9 mouse cellular contexts compared by ENCODE assay signal in genomic region chr19:6498350-6499131, GRCm38 (mm10). TPM values are rescaled to one million over a fixed set of nuclear protein-coding genes. Genes with fewer than 3 reads are reported as not detected.
A peak's percentile ranks its signal among the peaks of the same experiment; 100 is the strongest.
DNase-seq lines count a peak whose midpoint lies in the region; ATAC-seq lines count a peak whose summit lies in the region.
"Had no signal": no experiment of that assay in that cellular context is flagged by ENCODE, and none has a peak within 500 bp of the region (broad histone marks: within the 10 kb centered on the region; RNA-seq: fewer than 3 reads in every experiment).

No protein-coding gene starts in this region.

- ATAC-seq in heart, embryonic 15.5 days (replicated peaks; ENCODE audit: insufficient number of reproducible peaks, insufficient read depth, low FRiP score, low read depth), result no peak
- no peak for ATAC-seq in hindbrain, embryonic 11.5 days (ENCODE audit: low FRiP score)
- ATAC-seq in midbrain, embryonic 11.5 days (ENCODE audit: low FRiP score), result no peak

- no peak for DNase-seq in heart, adult 9 months (ENCODE audit: low spot score in 2 of 2)
- DNase-seq in cerebellum, postnatal 14 days, result peak; percentile 69 to 70
- DNase-seq in hindbrain, embryonic 11.5 days (ENCODE audit: low spot score), result no peak
- peak; percentile 90 for DNase-seq in midbrain, embryonic 11.5 days (ENCODE audit: low spot score, missing footprints)
- no peak for DNase-seq in spleen, postnatal 14 days (ENCODE audit: low spot score in 2 of 2)
- no peak for DNase-seq in adrenal gland, postnatal 25 days
- DNase-seq in Muller cell, postnatal 12 days (ENCODE audit: inconsistent ontology term), result no peak

- H3K9me3 ChIP-seq in heart, embryonic 15.5 days (replicated peaks), result no peaks in the 10 kb centered on the region
- no peaks in the 10 kb centered on the region for H3K9me3 ChIP-seq in hindbrain, embryonic 11.5 days (ENCODE audit: control insufficient read depth, low read length)
- H3K9me3 ChIP-seq in midbrain, embryonic 11.5 days (ENCODE audit: control insufficient read depth, low read length), result no peaks in the 10 kb centered on the region

- no peak overlapping the region for H3K9ac ChIP-seq in heart, embryonic 15.5 days
- peak overlapping the region; percentile 95 for H3K9ac ChIP-seq in hindbrain, embryonic 11.5 days (ENCODE audit: low read depth, low read length)
- H3K9ac ChIP-seq in midbrain, embryonic 11.5 days (ENCODE audit: low read length), result peak overlapping the region; percentile 93

- H3K4me3 ChIP-seq in heart, embryonic 15.5 days, result peak overlapping the region; percentile 53
- peak overlapping the region; percentile 78 for H3K4me3 ChIP-seq in hindbrain, embryonic 11.5 days (ENCODE audit: low read depth, low read length)
- peak overlapping the region; percentile 84 for H3K4me3 ChIP-seq in midbrain, embryonic 11.5 days (ENCODE audit: low read depth, low read length)

- WGBS in heart, embryonic 15.5 days, result 4% methylated on average over 33 of the region's 38 CpGs
- WGBS in hindbrain, embryonic 11.5 days, result 5% methylated on average over 28 of the region's 38 CpGs
- WGBS in midbrain, embryonic 11.5 days, result 4% methylated on average over 34 of the region's 38 CpGs

- no peak overlapping the region for H3K27ac ChIP-seq in heart, embryonic 15.5 days
- H3K27ac ChIP-seq in hindbrain, embryonic 11.5 days (ENCODE audit: low read depth, low read length), result peak overlapping the region; percentile 85
- H3K27ac ChIP-seq in midbrain, embryonic 11.5 days (ENCODE audit: low read depth, low read length), result peak overlapping the region; percentile 63; the same call in 1 of the 2 replicates

- peaks cover 18% of the 10 kb centered on the region for H3K4me1 ChIP-seq in heart, embryonic 15.5 days (replicated peaks)
- H3K4me1 ChIP-seq in hindbrain, embryonic 11.5 days (replicated peaks; ENCODE audit: control insufficient read depth, insufficient read depth, low read length), result peaks cover 4% of the 10 kb centered on the region; the same call in 1 of the 2 replicates
- peaks cover 40% of the 10 kb centered on the region for H3K4me1 ChIP-seq in midbrain, embryonic 11.5 days (ENCODE audit: control insufficient read depth, insufficient read depth, low read length)

- no peaks in the 10 kb centered on the region for H3K36me3 ChIP-seq in heart, embryonic 15.5 days
- no peaks in the 10 kb centered on the region for H3K36me3 ChIP-seq in hindbrain, embryonic 11.5 days (ENCODE audit: control insufficient read depth, insufficient read depth, low read length)
- no peaks in the 10 kb centered on the region for H3K36me3 ChIP-seq in midbrain, embryonic 11.5 days (ENCODE audit: control insufficient read depth, insufficient read depth, low read length)

- H3K4me2 ChIP-seq in heart, embryonic 15.5 days, result peak overlapping the region; percentile 71
- peak overlapping the region; percentile 93 for H3K4me2 ChIP-seq in hindbrain, embryonic 11.5 days (replicated peaks; ENCODE audit: low read depth, low read length)
- H3K4me2 ChIP-seq in midbrain, embryonic 11.5 days, result peak overlapping the region; percentile 99

- H3K27me3 ChIP-seq in heart, embryonic 15.5 days, result peaks cover 95% of the 10 kb centered on the region
- peaks cover 18% of the 10 kb centered on the region for H3K27me3 ChIP-seq in hindbrain, embryonic 11.5 days (ENCODE audit: control insufficient read depth, insufficient read depth, low read length)
- H3K27me3 ChIP-seq in midbrain, embryonic 11.5 days (ENCODE audit: control insufficient read depth, insufficient read depth, low read length), result peaks cover 9% of the 10 kb centered on the region

RNA-seq across cellular contexts. Expression of gene Slc22a12, which starts 44.3 kb away (rescaled TPM):
- polyA plus RNA-seq in heart, embryonic 15.5 days (2015; fragmentation: Nextera tagmentation; extraction: Ambion mirVana), result not detected in 2 replicates
- not detected in 2 replicates for polyA plus RNA-seq in hindbrain, embryonic 11.5 days (2014; fragmentation: Nextera tagmentation; extraction: Ambion mirVana)
- polyA plus RNA-seq in midbrain, embryonic 11.5 days (2014; fragmentation: Nextera tagmentation; extraction: Ambion mirVana), result not detected in 2 replicates
- not detected in 2 replicates for total RNA-seq in adrenal gland, postnatal 25 days (2021)
- polyA plus RNA-seq: urinary bladder, adult 2 months had no signal

Comparison
In these comparisons a context has a peak if more than half of its experiments do, and no peak if none do; other contexts are left out.
1. DNase-seq: peak in cerebellum, postnatal 14 days (2 of 2) and midbrain, embryonic 11.5 days (single experiment); none in heart, adult 9 months (0 of 2), hindbrain, embryonic 11.5 days (single experiment), spleen, postnatal 14 days (0 of 2), adrenal gland, postnatal 25 days (single experiment) and Muller cell, postnatal 12 days (single experiment).
2. Peak in every context shown above with its lines, with median percentiles within 50 percentile points of each other: H3K4me2 ChIP-seq and H3K4me3 ChIP-seq.